Mouse (Mus musculus): ENCODE results near the gene Rbms1.
A peak's percentile ranks its signal among the peaks of the same experiment; 100 is the strongest.

The Rbms1 gene

DNA sequence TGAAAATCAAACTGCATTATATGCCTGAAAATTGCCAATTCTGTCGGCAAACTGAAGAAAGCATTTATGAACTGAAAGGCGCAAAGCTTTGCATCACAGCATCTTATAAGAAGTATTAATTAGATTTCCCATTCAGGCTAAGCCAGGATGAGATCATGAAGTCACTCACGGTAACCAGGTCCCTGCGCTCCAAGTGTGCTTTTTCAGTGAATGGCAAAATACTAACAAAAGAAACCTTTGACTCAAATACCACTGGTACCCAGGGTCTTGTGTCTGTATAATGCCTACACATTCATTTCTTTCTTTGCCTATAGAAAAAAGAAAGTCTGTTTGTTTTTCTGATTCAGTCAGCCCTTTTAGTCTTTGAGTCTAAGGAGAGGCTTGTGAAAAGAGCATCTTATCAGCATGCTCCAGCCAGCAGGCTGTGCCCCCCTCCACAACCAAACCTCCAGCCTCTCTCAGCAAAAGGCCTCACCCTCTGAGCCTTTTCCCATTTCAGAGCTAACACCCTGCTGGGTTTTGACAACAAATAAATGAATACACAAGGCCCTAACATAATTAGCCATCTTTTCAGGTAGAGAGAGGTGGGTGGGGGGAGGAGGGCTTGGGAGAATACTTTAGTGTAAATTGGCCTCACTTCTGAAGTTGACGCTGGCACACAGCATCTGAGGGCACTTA lies 83.7 kb downstream of the Rbms1 start:
- no peak for DNase-seq (ENCODE audit: low read depth, low spot score)

DNA sequence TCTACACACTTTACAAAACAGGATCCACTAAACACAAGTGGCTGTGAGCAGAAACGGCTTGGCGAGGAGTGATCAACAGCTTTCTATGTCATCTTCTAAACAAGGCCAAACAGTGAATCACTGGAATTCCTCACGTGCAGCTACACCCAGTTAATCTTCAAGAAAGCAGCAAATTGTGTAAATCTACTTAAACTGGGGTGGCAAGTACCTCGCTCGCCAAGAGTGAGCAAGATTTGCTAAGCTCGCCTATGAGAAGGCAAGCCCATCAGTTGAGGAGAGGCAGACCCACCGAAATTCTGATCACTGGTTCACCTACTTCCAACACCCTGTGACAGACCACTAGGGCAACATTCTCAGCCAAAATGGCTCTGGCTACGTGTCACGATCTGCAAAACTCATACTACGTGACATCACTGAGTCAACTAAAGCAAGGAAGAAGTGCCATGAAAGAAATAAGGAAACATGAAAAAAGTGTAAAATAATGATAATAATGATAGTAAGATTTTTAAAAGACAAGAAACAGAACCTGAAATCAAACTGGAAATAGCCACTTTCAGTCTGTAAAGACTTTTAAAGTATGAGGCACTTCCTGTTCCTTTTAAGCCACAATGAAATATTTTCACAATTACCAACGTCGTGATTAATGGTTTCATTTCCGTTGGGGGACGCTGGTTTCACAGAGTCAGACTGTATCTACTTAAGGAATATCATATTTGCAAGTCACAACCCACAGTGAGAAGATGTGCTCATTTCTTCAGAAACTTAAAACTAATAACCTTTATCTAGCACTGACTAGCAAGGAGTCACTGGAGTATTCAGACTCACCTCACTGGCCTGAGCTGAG lies 85.2 kb downstream of the Rbms1 start:
- no peak for DNase-seq (ENCODE audit: low read depth, low spot score)

DNA sequence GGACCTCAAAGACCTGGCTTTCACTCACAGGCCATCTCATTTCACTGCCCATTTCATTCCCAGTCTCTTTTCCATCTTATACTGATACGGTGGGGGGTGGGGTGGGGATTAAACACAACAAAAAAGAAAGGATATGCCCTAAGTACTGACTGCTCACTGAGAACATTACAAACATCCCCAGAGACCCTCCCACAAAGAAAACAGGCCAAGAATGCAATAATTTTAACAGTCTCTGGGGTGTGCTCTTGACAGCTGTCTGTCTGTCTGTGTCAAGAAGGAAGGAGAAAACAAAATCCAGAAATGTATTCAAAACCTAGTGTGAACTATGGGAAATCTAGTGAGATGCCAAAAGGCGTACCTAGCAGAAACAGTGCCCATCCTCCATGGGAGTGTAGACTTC lies 86.1 kb downstream of the Rbms1 start:
- no peak for DNase-seq (ENCODE audit: low read depth, low spot score)

GRCm38 (mm10) chr2:60872095-60872811 lies 90.7 kb downstream of the Rbms1 start:
- no peak for DNase-seq (ENCODE audit: low read depth, low spot score)

DNA sequence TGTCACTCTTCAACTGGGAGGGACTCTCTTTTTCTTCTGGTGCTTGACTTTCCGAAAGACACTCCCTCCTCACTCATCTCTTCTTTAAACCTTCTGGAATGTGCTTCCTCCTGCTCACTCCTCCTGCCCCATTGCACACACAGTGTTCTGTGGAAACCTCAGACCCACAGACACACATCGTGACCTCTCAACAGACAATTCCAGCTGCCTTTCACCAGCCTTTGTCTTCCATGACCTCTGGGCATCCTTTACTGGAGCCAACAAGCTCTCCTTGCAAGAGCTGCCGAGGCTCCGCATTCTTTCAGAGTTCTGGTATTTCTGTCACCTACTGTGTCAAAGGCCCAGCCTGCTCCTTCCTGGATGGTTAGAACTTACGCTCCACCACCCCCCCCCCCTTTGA lies 92.0 kb downstream of the Rbms1 start:
- peak; percentile 65 for DNase-seq (ENCODE audit: low read depth, low spot score)

DNA sequence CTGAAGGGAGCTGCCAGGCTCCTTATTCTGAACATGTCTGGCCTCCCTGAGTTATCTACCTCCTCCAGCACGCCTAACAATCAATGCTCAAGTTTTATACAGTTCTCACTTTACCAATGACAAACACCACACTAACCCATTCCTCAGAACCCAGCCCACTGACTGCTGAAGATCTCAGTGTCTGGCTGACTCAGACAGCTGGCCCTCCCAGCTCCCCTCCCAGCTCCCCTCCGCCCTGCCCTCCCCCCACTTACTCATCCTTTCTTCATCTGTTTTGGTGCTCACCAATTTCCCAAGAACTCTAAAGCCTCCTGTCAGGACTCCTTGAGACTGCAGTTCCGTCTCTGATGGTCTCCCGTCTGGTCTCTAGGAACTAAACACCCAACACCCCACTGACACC lies 92.5 kb downstream of the Rbms1 start:
- no peak for DNase-seq (ENCODE audit: low read depth, low spot score)

DNA sequence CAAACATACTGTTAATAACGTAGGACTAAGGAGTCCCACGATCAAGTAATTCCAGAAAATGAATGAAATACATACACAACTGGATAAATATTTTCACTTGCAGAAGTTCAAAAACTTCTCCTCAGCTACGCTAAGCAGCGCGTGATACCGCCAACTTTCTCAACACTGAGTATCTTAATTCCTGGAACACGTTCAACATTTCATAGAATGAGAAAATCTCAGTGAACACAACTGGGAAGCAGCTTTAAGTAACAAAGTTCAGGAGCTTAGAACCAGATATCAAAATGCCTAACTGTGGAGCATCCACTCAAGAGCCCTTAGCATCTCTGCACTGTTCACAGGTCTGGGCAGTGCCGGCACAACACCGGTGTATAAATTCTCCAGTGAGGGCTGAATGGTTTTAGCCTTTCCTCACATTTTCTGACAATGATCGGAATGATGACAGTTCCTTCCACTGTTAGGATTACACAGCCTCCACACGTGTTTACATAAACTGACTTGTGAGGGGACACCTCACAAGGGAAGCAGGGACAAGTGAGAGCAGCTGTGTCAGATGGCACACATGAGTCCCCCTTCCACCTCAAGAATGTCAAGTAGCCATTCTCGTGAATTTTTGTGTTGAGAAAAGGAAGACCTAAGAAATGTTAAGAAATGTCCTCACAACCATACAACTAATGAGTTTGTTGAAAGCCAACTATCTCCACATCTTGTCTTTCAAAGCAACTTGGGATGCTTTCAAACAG lies 93.8 kb downstream of the Rbms1 start:
- DNase-seq (ENCODE audit: low read depth, low spot score), result no peak

DNA sequence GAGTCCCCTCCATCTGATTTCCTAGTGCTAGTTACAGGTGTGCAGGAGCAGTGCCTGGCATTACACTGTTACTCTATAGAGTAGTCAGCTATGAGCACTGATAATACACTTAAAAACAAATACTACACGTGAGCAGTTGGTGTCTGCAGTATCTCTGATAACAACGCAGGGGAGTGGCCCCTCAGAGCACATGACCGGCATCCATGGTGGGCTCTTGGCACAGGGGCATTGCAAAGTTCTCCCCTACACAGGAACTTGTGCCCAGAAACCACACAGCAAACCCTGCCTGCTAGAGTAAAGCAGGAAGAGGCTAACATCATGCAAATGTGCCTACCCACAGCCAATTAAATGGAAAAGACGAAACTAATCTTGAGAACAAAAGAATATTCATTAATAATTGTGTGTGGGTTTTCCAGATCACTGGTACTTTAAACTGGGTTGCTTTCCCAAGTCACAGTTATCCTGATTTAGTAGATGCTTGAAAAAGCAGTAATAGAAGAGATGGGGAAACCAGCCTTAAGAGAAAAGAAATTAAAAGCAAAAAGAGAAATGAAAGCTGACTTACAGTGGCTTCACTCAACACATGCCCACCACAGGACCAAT lies 94.8 kb downstream of the Rbms1 start:
- DNase-seq (ENCODE audit: low read depth, low spot score), result no peak

- no peak for DNase-seq (ENCODE audit: low read depth, low spot score)
Observed at GRCm38 (mm10) chr2:60867304-60867703, 95.7 kb downstream of the Rbms1 start.

GRCm38 (mm10) chr2:60865869-60866268 lies 97.1 kb downstream of the Rbms1 start:
- DNase-seq (ENCODE audit: low read depth, low spot score), result no peak

GRCm38 (mm10) chr2:60864977-60865376 lies 98.0 kb downstream of the Rbms1 start:
- DNase-seq (ENCODE audit: low read depth, low spot score), result no peak

GRCm38 (mm10) chr2:60864256-60864795 lies 98.7 kb downstream of the Rbms1 start:
- no peak for DNase-seq (ENCODE audit: low read depth, low spot score)

- no peak for DNase-seq (ENCODE audit: low read depth, low spot score)
Observed at GRCm38 (mm10) chr2:60863827-60864226, 99.2 kb downstream of the Rbms1 start.

- DNase-seq (ENCODE audit: low read depth, low spot score), result no peak
Observed at GRCm38 (mm10) chr2:60862913-60863711, 99.9 kb downstream of the Rbms1 start.

- DNase-seq (ENCODE audit: low read depth, low spot score), result no peak
Observed at GRCm38 (mm10) chr2:60858116-60858515, 104.9 kb downstream of the Rbms1 start.

- no peak for DNase-seq (ENCODE audit: low read depth, low spot score)
Observed at GRCm38 (mm10) chr2:60856097-60856496, 106.9 kb downstream of the Rbms1 start.

GRCm38 (mm10) chr2:60855006-60855405 lies 108.0 kb downstream of the Rbms1 start:
- DNase-seq (ENCODE audit: low read depth, low spot score), result no peak

- no peak for DNase-seq (ENCODE audit: low read depth, low spot score)
Observed at GRCm38 (mm10) chr2:60851898-60852297, 111.1 kb downstream of the Rbms1 start.

GRCm38 (mm10) chr2:60851057-60851718 lies 111.8 kb downstream of the Rbms1 start:
- DNase-seq (ENCODE audit: low read depth, low spot score), result no peak

GRCm38 (mm10) chr2:60848478-60848877 lies 114.5 kb downstream of the Rbms1 start:
- DNase-seq (ENCODE audit: low read depth, low spot score), result no peak

Data from mesoderm, embryonic 11.5 days (tissue).